Mouse (Mus musculus) brain, embryonic 14.5 days (tissue): Measurements from ENCODE around the gene Hecw2.

Experiments used
- CTCF ChIP-seq: fragments of 200-500 bp; IDR thresholded peaks from 2 replicates; pipeline ENCODE4 v1.5.1; 2012; ENCODE audit warnings: inconsistent platforms, mild to moderate bottlenecking, moderate library complexity, borderline replicate concordance; ENCODE audit not compliant: insufficient read depth, insufficient read length; ENCODE audit errors: extremely low read depth
- POLR2A ChIP-seq: fragments of 200-500 bp; IDR thresholded peaks from 2 replicates; pipeline ENCODE4 v1.6.1; 2012; ENCODE audit warnings: mild to moderate bottlenecking, inconsistent platforms, borderline replicate concordance; ENCODE audit not compliant: poor library complexity, insufficient read depth, insufficient read length, severe bottlenecking; ENCODE audit errors: extremely low read depth

- TF ChIP-seq CTCF (no peak), POLR2A (no peak)
Measured at GRCm38 (mm10) chr1:53875919-53876318, 319.0 kb downstream of the Hecw2 start.
